Mouse (Mus musculus): ENCODE measurements around the gene Gm20716.

- TF ChIP-seq POLR2A (IDR thresholded peaks at IDR 0.05; ENCODE audit: borderline replicate concordance, insufficient read depth, low read length) (no peak), CTCF (IDR thresholded peaks at IDR 0.05; ENCODE audit: borderline replicate concordance, insufficient read depth, low read depth, low read length) (no peak)
These were observed 36.5 kb downstream of the Gm20716 start for GRCm38 (mm10) chr2:168193685-168194084.

Measured in cerebellum, adult 2 months (tissue).